Mouse (Mus musculus) c-Kit-positive CD71-positive TER-119-negative erythroid progenitor cells, embryonic 14.5 days (primary cell): ENCODE data around the gene Gm21680.
"Not testable (repeated sequence)": the region's sequence is repeated elsewhere in the genome, so short reads cannot be mapped to it uniquely, and the experiment has no call there.

ENCODE experiments used
- DNase-seq: peaks from one replicate; pipeline ENCODE4 v3.0.0-alpha.2; 2013; ENCODE audit warnings: low read depth

Gm21680 gene

GRCm38 (mm10) chr5:25972563-25972962 lies at the start of gene Gm21680:
Gene Gm21680 (minus strand): TSS chr5:25972663.
- not testable (repeated sequence) for DNase-seq

DNA sequence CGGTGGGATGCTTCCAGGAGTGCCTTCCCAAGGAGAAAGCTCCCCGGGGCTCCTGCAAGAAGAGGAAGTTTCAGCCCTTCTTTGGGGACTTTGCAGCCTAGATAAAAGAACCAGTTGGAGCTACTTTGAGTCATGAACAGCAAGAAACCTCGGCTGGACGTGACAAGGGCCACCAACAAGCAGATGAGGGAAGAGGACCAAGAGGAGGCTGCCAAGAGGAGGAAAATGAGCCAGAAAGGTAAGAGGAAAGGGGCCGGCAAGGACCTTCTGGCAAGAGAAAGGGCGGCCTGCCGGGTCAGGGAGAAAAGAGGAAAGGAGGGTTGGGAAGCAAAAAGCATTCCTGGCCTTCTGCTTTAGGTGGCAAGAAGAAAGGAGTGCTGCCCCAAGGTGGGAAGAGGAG lies 35.2 kb upstream of the Gm21680 start:
- DNase-seq: not testable (repeated sequence)

DNA sequence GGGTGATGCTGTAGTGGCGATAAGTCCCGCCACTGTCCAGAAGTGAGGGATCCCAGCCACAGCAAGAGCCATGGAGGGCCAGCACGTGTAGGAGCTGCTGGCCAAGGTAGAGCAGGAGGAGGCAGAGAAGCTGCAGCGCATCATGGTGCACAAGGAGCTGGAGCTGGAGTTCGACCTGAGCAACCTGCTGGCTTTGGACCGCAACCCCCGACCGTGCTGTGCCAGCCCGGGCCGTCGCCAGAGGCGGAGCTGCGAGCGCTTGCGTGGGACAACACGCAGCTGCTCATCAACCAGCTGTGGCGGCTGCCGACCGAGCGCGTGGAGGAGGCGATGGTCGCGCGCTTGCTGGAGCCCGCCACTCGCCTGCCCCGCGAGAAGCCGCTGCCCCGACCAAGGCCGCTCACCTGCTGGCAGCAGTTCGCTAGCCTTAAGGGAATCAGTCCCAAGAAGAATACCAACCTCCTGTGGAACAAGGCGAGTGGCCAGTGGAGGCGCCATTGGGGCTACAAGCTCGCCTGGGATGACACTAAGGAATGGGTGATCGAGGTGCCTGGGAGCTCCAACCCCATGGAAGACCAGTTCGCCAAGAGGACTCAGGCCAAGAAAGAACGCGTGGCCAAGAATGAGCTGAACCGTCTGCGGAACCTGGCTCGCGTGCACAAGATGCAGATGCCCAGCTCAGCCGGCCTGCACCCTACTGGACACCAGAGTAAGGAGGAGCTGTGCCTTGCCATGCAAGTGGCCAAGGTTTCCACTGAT lies 34.7 kb upstream of the Gm21680 start:
- not testable (repeated sequence) for DNase-seq

DNA sequence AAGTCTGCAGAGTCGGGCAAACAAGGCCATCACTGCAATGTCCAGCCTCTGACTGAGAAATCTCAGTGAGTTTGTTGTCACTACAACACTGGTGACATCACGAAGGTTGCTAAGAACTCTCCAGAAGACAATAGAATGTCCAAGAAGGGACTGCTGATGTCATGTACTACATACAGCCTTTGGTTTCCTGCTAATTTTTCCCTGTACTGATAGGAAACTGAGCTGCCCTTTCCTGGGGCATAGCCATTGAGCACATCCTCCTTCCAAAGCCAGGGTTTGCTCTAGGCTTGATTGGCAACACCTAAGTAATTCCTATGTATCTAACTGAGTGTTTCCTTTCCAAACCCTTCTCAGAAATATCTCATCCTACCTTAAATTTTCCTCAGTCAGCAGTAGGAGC lies 32.2 kb upstream of the Gm21680 start, which contains the start of gene Gm1979:
Gm1979 (minus strand) TSS at position 101 of the 400 bp plus-strand sequence.
- not testable (repeated sequence) for DNase-seq

GRCm38 (mm10) chr5:25988550-25988949 lies 16.1 kb upstream of the Gm21680 start, which contains the start of gene Gm21698:
Gene Gm21698 (minus strand): TSS chr5:25988650.
- not testable (repeated sequence) for DNase-seq

- not testable (repeated sequence) for DNase-seq
Measured at GRCm38 (mm10) chr5:25957050-25957449, 15.4 kb downstream of the Gm21680 start.

- not testable (repeated sequence) for DNase-seq
Measured at GRCm38 (mm10) chr5:25956611-25957010, 15.9 kb downstream of the Gm21680 start.

GRCm38 (mm10) chr5:25954317-25954716 lies 18.1 kb downstream of the Gm21680 start, which contains the start of gene Gm21671:
Gene Gm21671 (minus strand): TSS chr5:25954417.
- not testable (repeated sequence) for DNase-seq

GRCm38 (mm10) chr5:25945391-25945790 lies 27.1 kb downstream of the Gm21680 start:
- not testable (repeated sequence) for DNase-seq

DNA sequence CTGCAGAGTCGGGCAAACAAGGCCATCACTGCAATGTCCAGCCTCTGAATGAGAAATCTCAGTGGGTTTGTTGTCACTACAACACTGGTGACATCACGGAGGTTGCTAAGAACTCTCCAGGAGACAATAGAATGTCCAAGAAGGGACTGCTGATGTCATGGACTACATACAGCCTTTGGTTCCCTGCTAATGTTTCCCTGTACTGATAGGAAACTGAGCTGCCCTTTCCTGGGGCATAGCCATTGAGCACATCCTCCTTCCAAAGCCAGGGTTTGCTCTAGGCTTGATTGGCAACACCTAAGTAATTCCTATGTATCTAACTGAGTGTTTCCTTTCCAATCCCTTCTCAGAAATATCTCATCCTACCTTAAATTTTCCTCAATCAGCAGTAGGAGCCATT lies 30.2 kb downstream of the Gm21680 start, which contains the start of gene Gm21663:
Gm21663 (minus strand) TSS at position 101 of the 400 bp plus-strand sequence.
- not testable (repeated sequence) for DNase-seq
